Mouse (Mus musculus) liver, postnatal 0 days (tissue): ENCODE data around the gene Tacc2.

Experiments
- CTCF ChIP-seq: sonication (generic); IDR thresholded peaks from 2 replicates; pipeline ENCODE4 v1.5.1; 2016; ENCODE audit warnings: antibody characterized with exemption, low read depth
- EP300 ChIP-seq: IDR thresholded peaks from 2 replicates; pipeline ENCODE4 v1.6.1; 2016; ENCODE audit warnings: antibody characterized with exemption, low read depth, mild to moderate bottlenecking

- TF ChIP-seq CTCF (no peak), EP300 (no peak)
These were observed 70.8 kb downstream of the Tacc2 start for GRCm38 (mm10) chr7:130648061-130648460.
